Mouse (Mus musculus) midbrain, embryonic 12.5 days (tissue): ENCODE measurements around the gene Dync1h1. TPM values are rescaled to one million over a fixed set of nuclear protein-coding genes. Genes with fewer than 3 reads are reported as not detected.
"Not testable (repeated sequence)": the region's sequence is repeated elsewhere in the genome, so short reads cannot be mapped to it uniquely, and the experiment has no call there.

ENCODE experiments used
- ATAC-seq: fragments of 200-750 bp; cut with Nextera tagmentation; 2 replicates; pipeline ENCODE4 v1.8.0; 2017; ENCODE audit warnings: low read depth, moderate TSS enrichment, moderate library complexity; ENCODE audit not compliant: low FRiP score
- H3K27ac ChIP-seq: fragments of 300-500 bp; sonication (generic); replicated peaks from 2 replicates; pipeline ENCODE4 v1.5.1; 2016; ENCODE audit warnings: mild to moderate bottlenecking
- H3K27me3 ChIP-seq: fragments of 300-500 bp; sonication (generic); 2 replicates; pipeline ENCODE4 v1.6.1; 2016; ENCODE audit warnings: mild to moderate bottlenecking
- H3K36me3 ChIP-seq: fragments of 300-500 bp; sonication (generic); 2 replicates; pipeline ENCODE4 v1.6.1; 2016
- H3K4me1 ChIP-seq: fragments of 300-500 bp; sonication (generic); 2 replicates; pipeline ENCODE4 v1.6.1; 2016
- H3K4me2 ChIP-seq: fragments of 300-500 bp; sonication (generic); replicated peaks from 2 replicates; pipeline ENCODE4 v1.6.1; 2016; ENCODE audit warnings: mild to moderate bottlenecking, moderate library complexity
- H3K4me3 ChIP-seq: fragments of 300-500 bp; sonication (generic); 2 replicates; pipeline ENCODE4 v1.5.1; 2016; ENCODE audit warnings: mild to moderate bottlenecking
- H3K9ac ChIP-seq: fragments of 300-500 bp; sonication (generic); replicated peaks from 2 replicates; pipeline ENCODE4 v1.6.1; 2016; ENCODE audit warnings: mild to moderate bottlenecking, moderate library complexity
- H3K9me3 ChIP-seq: fragments of 300-500 bp; sonication (generic); 2 replicates; pipeline ENCODE4 v1.6.1; 2016; ENCODE audit warnings: mild to moderate bottlenecking
- WGBS: fragments of 180-500 bp; shearing (Covaris S2); methylation state at CpG from one replicate; pipeline ENCODE4 v1.1.7; 2016; 5-methylcytosine and 5-hydroxymethylcytosine counted together
- polyA plus RNA-seq: library from polyadenylated mRNA; unstranded; fragments of >200 nt; fragmentation: Nextera tagmentation; extraction: Ambion mirVana; gene quantifications from 2 replicates; pipeline ENCODE4 v1.2.1, GENCODE M21; 2016

The Dync1h1 gene
- polyA plus RNA-seq, 1 experiment from 2014 or later = 94.7 TPM

DNA sequence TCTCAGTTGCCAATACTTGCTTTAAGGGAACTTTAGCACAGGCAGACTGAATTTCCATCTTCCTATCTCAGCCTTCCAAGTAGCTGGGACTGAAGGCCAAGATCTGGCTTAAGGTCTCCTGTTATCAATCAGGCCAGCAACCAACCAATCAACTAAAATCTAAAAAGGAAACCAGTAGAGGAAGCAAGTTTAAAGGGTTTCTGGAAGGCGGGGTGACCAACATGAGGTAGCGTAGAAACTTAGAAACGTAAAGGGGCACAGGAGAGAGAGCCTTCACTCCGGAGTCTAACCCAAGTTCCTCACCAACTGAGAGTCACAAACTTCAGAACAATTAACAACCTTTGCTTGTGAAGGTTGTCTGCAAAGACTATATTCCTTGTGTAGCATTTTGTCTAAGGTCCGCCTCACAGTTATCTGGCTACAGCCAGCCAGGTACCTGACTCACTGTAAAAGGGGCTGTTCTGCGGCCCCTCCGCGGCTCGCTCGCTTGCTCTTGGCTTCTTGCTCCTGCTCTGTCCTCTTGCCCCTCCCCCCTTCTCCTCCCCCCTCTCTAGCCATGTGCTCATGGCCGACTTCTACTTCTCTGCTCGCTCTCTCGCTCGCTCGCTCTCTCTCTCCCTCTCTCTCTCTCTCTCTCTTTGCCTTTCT lies 97.4 kb downstream of the Dync1h1 start:
- Histone ChIP-seq H3K36me3 (peaks cover 12% of the 10 kb centered on the region), H3K9me3 (no peaks in the 10 kb centered on the region), H3K4me2 (no peak overlapping the region), H3K27me3 (peaks cover 17% of the 10 kb centered on the region), H3K4me1 (peaks cover 15% of the 10 kb centered on the region), H3K27ac (no peak overlapping the region), H3K4me3 (no peak overlapping the region), H3K9ac (0 out of 2 replicates have a peak overlapping the region, but pooled peaks have one; percentile 20)
- ATAC-seq = no peak
- WGBS = 52% methylated on average over 15 of the region's 15 CpGs

DNA sequence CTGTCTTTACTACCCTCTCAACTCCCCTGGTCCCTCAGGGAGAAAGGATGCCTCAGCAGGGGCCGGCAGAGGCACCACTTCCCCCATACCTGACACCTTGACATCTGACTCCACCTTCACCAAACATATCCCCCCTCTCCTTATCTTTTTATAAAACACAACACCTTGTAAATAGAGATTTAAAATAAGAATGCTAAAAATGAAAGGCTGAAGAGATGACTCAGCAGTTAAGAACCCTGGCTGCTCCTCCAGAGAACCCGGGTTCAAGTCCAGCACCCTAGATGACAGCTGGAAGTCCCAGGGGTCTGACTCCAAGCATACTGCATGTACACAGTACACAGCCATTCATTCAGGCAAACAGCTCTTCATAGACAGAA lies 97.9 kb downstream of the Dync1h1 start:
- Histone ChIP-seq H3K4me3 (no peak overlapping the region), H3K27ac (no peak overlapping the region), H3K36me3 (peaks cover 8% of the 10 kb centered on the region), H3K9me3 (no peaks in the 10 kb centered on the region), H3K27me3 (peaks cover 20% of the 10 kb centered on the region), H3K4me2 (no peak overlapping the region), H3K9ac (0 out of 2 replicates have a peak overlapping the region, but pooled peaks have one; percentile 20), H3K4me1 (peaks cover 12% of the 10 kb centered on the region)
- no peak for ATAC-seq
- 59% methylated on average over 2 of the region's 2 CpGs for WGBS

DNA sequence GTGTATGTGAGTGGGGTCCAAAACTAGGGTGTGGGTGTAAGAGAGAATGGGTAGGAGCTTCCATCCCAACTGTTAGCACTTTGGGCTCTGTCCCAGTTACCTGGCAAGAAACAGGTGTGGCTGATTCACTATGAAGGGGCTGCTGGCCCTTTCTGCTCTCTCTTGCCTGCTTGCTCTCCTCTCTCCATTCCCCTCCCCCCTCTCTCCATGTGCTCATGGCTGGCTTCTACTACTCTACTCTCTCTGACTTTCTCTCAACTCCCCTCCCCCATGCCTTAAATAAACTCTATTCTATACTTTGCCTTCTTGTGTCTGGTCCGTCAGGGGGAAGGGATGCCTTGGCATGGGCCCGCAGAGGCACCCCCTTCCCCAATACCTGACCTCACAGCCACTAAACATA lies 99.5 kb downstream of the Dync1h1 start:
- Histone ChIP-seq H3K9me3 (no peaks in the 10 kb centered on the region), H3K27ac (no peak overlapping the region), H3K36me3 (no peaks in the 10 kb centered on the region), H3K27me3 (peaks cover 27% of the 10 kb centered on the region), H3K4me3 (no peak overlapping the region), H3K4me1 (peaks cover 5% of the 10 kb centered on the region), H3K4me2 (no peak overlapping the region), H3K9ac (0 out of 2 replicates have a peak overlapping the region, but pooled peaks have one; percentile 1)
- ATAC-seq = no peak
- WGBS = 70% methylated on average over 2 of the region's 2 CpGs

DNA sequence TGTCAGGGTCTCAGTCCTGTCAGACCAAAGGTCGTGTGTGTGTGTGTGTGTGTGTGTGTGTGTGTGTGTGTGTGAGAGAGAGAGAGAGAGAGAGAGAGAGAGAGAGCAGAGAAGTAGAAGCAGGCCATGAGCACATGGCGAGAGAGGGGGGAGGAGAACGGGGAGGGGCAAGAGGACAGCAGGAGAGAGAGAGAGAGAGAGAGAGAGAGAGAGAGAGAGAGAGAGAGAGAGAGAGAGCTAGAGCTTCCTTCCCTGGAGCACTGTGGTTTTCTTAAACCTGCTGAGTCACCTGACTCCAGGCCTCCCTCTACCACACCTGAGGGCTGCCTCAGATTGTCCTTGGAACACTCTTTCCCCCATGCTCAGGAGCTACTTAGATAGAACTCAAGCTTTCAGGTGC lies 100.1 kb downstream of the Dync1h1 start:
- not testable (repeated sequence) for H3K9me3 ChIP-seq, H3K4me3 ChIP-seq, H3K36me3 ChIP-seq, ATAC-seq, H3K27ac ChIP-seq, H3K4me2 ChIP-seq
- H3K9ac ChIP-seq = peak overlapping the region; percentile 1; the same call in 1 of the 2 replicates
- H3K27me3 ChIP-seq = peaks cover 27% of the 10 kb centered on the region
- H3K4me1 ChIP-seq = peaks cover 11% of the 10 kb centered on the region
- 45% methylated on average over 1 of the region's 3 CpGs for WGBS

DNA sequence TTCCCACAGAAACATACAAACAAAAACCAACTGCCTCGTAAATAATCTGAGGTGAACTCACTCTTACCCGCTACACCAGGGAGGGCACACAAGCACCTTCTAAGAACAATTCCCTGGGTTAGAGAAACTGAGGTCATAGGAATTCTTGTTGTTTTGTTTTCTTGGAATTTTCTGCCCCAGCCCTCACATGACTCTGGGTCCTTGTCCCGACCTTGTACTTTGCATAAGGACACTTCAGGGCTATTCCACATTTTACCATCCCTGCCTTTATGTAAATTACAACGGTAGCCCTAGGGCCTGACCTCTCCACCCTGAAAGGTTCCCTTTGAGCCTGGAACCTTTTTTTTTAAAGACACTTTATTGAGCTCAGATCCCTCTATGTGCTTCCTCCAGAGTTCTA lies 101.3 kb downstream of the Dync1h1 start, which contains the start of gene Hsp90aa1:
TSS of gene Hsp90aa1 (minus strand) at position 173 of the 400 bp plus-strand sequence.
- WGBS = 50% methylated on average over 4 of the region's 4 CpGs
- no peak within 1 kb of the TSS for H3K4me2 ChIP-seq
- H3K9me3 ChIP-seq = no peaks in the 10 kb centered on the region
- H3K4me3 ChIP-seq = no peak within 1 kb of the TSS
- no peak for ATAC-seq
- peaks cover 27% of the 10 kb centered on the region for H3K27me3 ChIP-seq
- no peak within 1 kb of the TSS; the same call in 1 of the 2 replicates for H3K9ac ChIP-seq
- H3K36me3 ChIP-seq = no peaks in the 10 kb centered on the region
- H3K27ac ChIP-seq = no peak within 1 kb of the TSS
- H3K4me1 ChIP-seq = peaks cover 13% of the 10 kb centered on the region

DNA sequence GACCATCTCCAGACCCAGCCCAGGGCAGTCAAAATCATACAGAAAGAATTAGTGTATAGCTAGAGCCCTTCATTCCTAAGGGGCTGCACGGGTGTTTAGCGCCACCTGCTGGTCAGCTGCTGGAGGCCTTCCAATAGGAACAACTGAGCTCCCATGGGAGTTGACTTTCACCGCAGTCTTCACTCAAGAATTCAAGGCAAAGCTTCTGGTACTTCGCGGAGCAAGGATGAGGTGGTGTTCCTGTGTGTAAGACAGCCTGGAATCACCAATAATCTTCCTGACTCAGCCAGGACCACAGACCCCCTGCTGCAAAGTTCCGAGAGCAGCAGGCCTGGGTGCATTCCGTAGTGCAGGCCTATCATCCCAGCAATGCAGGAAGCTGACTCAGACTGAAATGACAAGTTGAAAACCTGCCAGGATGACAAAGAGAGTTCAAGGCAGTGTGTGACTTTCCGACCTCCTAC lies 101.8 kb downstream of the Dync1h1 start:
- WGBS = 28% methylated on average over 8 of the region's 8 CpGs
- Histone ChIP-seq H3K27me3 (peaks cover 23% of the 10 kb centered on the region), H3K9ac (no peak overlapping the region), H3K27ac (no peak overlapping the region), H3K4me2 (no peak overlapping the region), H3K4me3 (no peak overlapping the region), H3K36me3 (no peaks in the 10 kb centered on the region), H3K4me1 (peaks cover 13% of the 10 kb centered on the region), H3K9me3 (no peaks in the 10 kb centered on the region)
- peak; percentile 72 for ATAC-seq

DNA sequence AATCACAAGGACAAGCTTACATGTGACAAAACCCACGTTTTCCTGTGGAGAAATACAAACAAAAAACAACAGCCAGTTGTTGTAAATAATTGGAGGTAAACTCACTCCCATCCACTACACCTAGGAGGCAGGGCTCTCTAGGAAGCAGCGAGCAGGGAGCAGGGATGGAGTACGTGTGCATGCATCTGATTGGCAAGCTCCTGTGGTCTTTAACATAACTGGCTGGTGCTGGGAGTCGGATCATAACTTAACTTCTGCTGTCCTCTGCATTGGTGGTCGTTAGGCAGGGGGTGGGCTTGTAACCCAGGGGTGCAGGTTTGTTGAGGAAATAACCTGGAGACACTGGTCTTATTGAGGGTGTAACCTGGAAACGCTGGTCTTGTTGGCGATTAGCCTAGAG lies 102.4 kb downstream of the Dync1h1 start:
- 73% methylated on average over 7 of the region's 7 CpGs for WGBS
- H3K9ac ChIP-seq = no peak overlapping the region
- no peak overlapping the region for H3K27ac ChIP-seq
- ATAC-seq = no peak
- no peak overlapping the region for H3K4me2 ChIP-seq
- H3K36me3 ChIP-seq = no peaks in the 10 kb centered on the region
- H3K9me3 ChIP-seq = no peaks in the 10 kb centered on the region
- H3K4me1 ChIP-seq = peaks cover 13% of the 10 kb centered on the region
- H3K4me3 ChIP-seq = no peak overlapping the region
- peaks cover 17% of the 10 kb centered on the region for H3K27me3 ChIP-seq

DNA sequence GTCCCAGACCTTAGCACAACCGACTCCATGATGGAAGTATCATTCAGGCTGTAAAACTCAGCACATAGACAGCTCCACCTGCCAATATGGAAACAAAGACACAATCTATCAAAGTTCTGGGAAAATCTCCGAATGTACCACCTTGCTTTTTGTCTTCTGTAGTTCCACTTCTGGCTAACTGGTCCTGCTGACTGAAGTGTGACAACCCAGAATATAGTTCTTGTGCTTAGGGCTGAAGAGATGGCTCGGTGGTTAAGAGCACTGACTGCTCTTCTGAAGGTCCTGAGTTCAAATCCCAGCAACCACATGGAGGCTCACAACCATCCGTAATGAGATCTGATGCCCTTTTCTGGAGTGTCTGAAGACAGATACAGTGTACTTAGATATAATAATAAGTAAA lies 104.2 kb downstream of the Dync1h1 start:
- H3K27ac ChIP-seq, H3K4me3 ChIP-seq, H3K36me3 ChIP-seq, ATAC-seq, H3K4me2 ChIP-seq, H3K9me3 ChIP-seq, H3K9ac ChIP-seq: not testable (repeated sequence)
- H3K27me3 ChIP-seq = peaks cover 12% of the 10 kb centered on the region; the same call in 1 of the 2 replicates
- H3K4me1 ChIP-seq = peaks cover 13% of the 10 kb centered on the region
- WGBS = 81% methylated on average over 4 of the region's 4 CpGs

DNA sequence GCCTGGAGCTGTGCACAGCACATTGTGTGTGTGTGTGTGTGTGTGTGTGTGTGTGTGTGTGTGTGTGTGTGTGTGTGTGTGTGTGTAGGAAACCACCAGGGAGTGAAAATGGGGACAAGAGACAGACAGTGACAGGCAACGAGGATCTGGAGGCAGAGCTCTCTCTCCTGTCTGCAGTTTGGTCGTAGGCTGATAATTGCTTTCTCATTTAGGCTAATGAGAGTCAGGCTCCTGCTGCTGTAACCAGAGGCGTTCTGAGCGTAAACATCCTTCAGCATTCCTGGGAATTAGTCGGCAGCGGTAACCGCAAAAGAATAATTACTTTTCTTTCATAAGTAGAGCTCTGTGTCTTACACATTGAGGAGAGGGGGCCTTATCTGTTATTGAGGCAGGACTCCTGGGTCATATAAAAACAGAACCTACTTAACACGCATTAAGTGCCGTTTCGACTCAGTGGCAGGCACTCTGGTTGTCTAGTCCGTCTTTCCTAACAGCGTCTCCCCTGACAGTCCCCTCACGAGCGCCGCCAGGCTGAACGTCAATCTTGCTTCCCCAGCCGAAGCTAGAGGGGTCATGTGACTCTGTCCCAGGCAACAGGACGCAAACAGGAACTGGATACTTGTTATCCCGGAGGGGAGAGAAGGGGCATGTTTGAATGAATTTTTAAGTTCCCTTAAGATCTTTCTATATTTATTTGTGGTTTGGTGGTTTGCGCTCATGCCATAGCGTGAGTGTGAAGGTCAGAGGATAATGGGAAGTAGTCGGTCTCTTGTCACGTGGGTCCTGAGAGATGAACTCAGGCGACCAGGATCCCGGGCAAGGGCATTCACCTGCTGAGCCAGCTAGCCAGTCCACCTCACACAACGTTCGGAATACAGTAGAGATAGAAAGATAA lies 105.3 kb downstream of the Dync1h1 start:
- Histone ChIP-seq H3K4me3 (peak overlapping the region; percentile 40), H3K4me1 (peaks cover 13% of the 10 kb centered on the region), H3K9ac (peak overlapping the region; percentile 20), H3K36me3 (no peaks in the 10 kb centered on the region), H3K4me2 (peak overlapping the region; percentile 59), H3K27ac (peak overlapping the region; percentile 66; the same call in 1 of the 2 replicates), H3K9me3 (no peaks in the 10 kb centered on the region), H3K27me3 (peaks cover 11% of the 10 kb centered on the region; the same call in 1 of the 2 replicates)
- peak; percentile 74 for ATAC-seq
- WGBS = 2% methylated on average over 27 of the region's 27 CpGs

DNA sequence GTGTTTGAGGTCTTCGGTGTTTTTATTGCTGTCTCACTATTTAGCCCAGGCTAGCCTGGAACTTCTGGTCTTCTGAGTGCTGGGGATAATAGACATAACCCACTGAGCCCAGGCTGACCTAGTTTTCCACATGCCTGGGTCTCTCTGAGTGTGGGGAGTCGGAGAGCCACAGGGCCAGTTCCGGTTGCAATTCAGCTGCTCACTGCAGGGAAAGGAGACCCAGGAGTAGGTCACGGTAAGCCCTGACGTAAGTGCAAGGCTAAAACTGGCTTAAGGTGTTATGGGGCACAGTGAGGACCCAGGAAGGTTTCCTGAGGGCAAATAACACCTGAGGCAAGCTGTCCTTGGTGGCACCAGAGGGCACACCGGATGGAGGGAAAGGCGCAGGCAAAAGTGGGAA lies 106.2 kb downstream of the Dync1h1 start:
- peaks cover 11% of the 10 kb centered on the region; the same call in 1 of the 2 replicates for H3K27me3 ChIP-seq
- no peaks in the 10 kb centered on the region for H3K36me3 ChIP-seq
- WGBS = 92% methylated on average over 7 of the region's 7 CpGs
- H3K4me1 ChIP-seq = peaks cover 13% of the 10 kb centered on the region
- H3K4me3 ChIP-seq = no peak overlapping the region
- H3K27ac ChIP-seq = no peak overlapping the region
- H3K9ac ChIP-seq = no peak overlapping the region
- H3K9me3 ChIP-seq = no peaks in the 10 kb centered on the region
- ATAC-seq = no peak
- peak overlapping the region; percentile 59; the same call in 1 of the 2 replicates for H3K4me2 ChIP-seq

DNA sequence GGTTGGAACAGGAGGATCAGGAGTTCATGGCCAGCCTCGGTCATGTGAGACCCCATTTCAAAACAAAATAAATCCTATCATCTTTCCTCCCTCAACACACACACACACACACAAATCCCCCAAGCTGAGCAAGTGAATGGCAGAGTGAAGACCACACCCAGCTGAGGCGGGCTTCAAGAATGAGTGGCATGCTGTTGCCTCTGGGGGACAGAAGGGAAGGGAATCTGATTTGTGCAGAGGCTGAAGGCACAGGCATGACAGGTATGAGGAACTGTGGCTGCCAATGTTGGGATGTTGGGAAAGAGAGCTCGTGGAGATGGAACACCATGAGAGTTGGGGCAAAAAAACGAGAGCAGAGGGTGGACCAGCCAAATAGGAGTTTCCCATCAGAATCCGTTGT lies 110.0 kb downstream of the Dync1h1 start:
- no peak overlapping the region for H3K27ac ChIP-seq
- no peak overlapping the region for H3K4me2 ChIP-seq
- no peaks in the 10 kb centered on the region for H3K36me3 ChIP-seq
- ATAC-seq = no peak
- H3K27me3 ChIP-seq = no peaks in the 10 kb centered on the region
- H3K4me3 ChIP-seq = no peak overlapping the region
- H3K9ac ChIP-seq = no peak overlapping the region
- 73% methylated on average over 5 of the region's 5 CpGs for WGBS
- peaks cover 4% of the 10 kb centered on the region; the same call in 1 of the 2 replicates for H3K9me3 ChIP-seq
- H3K4me1 ChIP-seq = peaks cover 7% of the 10 kb centered on the region

DNA sequence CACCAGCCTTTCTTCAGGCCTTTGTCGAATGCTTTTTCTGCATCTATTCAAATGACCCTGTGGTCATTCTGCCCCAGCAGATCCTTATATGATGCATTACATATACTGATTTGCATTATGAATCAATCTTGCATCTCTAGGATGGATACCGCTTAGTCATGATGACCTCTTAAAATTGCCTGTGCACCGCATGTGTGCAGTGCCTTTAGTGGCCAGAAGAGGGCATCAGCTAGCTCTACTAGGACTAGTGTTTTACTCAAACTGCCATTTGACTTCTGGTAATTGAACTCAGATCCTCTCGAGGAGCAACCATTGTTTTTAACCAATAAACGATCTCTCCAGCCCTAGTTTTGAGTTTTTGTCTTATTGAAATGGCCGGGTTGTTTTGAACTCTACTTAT lies 112.5 kb downstream of the Dync1h1 start:
- H3K9ac ChIP-seq = no peak overlapping the region
- H3K9me3 ChIP-seq = peaks cover 4% of the 10 kb centered on the region; the same call in 1 of the 2 replicates
- no peaks in the 10 kb centered on the region for H3K27me3 ChIP-seq
- no peak overlapping the region for H3K27ac ChIP-seq
- H3K4me2 ChIP-seq = no peak overlapping the region
- ATAC-seq = no peak
- no peaks in the 10 kb centered on the region for H3K36me3 ChIP-seq
- 96% methylated on average over 6 of the region's 6 CpGs for WGBS
- no peak overlapping the region for H3K4me3 ChIP-seq
- H3K4me1 ChIP-seq = no peaks in the 10 kb centered on the region
